Mouse (Mus musculus): ENCODE data around the gene Prr5l.

- TF ChIP-seq CTCF (IDR thresholded peaks at IDR 0.05; ENCODE audit: control insufficient read depth, insufficient read depth, insufficient read length) = no peak
- TF ChIP-seq MYOG (IDR thresholded peaks at IDR 0.05; ENCODE audit: control insufficient read depth, extremely low read depth, insufficient read length) = no peak
- no peak for TF ChIP-seq MAX (IDR thresholded peaks at IDR 0.05)
- TF ChIP-seq MYOD1 (IDR thresholded peaks at IDR 0.05; ENCODE audit: control insufficient read depth, insufficient read length, low read depth) = no peak
- TF ChIP-seq CEBPB (IDR thresholded peaks at IDR 0.05; ENCODE audit: low read depth) = no peak
- no peak for TF ChIP-seq USF1 (IDR thresholded peaks at IDR 0.05; ENCODE audit: low read depth)
These were observed 85.5 kb downstream of the Prr5l start for GRCm38 (mm10) chr2:101797166-101797900.
